Mouse (Mus musculus): ENCODE measurements around the gene Rassf3.

Gene Rassf3

DNA sequence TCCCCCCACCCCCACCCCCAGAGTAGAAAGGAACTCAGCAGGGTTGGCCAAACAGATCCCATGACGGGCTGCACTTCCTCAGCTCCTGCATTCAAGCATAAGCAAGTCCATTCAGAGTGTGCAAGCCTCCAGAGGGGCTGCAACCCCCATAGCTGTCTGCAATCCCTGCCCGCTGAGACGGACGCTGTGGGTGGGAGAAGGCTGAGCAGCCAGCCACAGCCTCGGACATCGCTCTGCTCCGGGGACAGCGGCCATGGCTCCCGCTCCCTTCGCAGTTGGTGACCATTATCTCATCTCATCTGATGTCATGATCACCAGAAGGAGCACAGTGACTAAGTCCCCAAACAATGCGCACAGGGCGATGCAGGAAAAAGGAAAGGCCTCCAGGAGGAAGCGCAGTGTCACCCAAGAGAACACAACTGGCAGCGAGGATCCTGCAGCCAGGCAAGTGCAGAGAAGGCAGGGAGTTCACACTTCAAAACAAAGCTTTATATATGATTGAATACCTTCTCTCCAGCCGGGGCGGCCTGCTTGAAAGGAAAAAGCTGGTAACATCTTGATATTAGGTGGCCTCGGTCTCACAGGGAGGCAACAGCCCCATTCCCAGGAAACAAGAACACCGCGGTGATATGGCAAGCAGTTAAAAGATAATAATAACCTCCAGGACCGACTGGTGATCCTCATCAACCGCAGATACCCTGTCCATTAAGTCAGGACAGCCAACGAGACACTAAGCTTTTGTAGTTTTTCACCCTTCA lies 14.6 kb downstream of the Rassf3 start:
- no peak for DNase-seq (ENCODE audit: low spot score)

DNA sequence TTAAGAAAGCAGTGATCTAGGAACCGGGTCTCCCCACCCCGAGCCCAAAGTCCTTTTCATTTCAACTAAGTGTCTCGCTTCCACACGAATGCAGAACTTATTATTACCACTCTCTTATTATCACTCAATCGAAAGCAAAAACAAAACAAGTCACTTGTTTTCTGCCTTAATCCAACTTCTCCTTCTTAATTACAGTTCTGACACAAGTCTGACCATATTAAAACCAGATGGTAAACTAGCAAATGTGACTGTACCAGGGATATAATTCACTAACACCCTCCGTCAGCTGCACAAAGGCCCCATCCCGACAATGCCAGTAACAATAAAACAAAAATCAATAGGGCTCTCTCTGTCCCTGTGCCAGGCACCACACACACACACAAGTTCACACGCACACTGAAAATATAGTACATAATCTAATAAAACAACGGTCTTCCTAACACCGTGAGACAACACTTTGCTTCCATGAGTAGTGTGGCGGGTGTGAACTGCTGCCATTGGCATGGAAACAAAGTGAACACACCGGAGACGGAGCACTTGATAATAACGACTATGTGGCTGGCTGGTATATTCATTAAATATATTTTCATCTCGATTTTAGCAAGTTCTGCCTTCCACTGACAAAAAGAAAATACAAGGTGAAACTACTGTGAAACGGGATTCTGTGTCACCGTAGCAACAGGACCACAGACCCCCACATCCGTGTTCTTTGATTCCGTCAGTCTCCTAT lies 16.9 kb downstream of the Rassf3 start:
- no peak for DNase-seq (ENCODE audit: low spot score)

DNA sequence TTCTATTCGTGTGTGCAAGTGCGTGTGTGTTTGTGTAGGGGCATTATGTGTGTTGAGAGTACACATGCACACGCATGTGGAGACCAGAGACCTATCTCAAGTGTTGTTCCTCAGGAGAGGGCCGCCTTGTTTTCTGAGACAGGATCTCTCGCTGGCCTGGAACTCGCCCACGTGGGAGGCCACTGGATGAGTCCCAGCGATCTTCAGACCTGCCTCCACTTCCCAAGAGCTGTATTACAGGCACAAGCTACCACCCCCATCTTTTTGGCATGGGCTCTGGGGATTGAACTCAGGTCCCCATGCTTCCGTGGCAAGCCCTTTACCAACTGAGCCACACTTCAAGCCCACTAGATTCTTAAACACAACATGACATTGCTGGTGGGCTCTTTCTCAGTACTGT lies 17.7 kb downstream of the Rassf3 start:
- DNase-seq (ENCODE audit: low spot score), result no peak

DNA sequence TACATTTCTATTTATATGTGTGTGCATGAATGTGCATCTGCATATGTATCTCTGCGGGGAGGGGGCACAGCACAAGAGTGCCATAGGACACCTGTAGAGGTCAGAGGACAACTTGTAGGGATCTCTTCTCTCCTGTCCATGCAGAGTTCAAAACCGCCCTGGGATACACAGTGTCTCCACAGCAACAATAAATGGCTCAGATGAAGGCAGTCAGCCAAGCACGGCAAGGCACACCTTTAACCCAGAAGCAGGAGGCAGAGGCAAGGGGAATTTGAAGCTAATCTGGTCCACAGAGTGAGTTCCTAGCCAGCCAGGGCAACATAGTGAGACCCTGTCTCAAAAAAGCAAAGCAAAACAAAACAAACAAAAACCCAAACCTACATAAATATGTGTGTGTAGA lies 18.8 kb downstream of the Rassf3 start:
- DNase-seq (ENCODE audit: low spot score), result no peak

DNA sequence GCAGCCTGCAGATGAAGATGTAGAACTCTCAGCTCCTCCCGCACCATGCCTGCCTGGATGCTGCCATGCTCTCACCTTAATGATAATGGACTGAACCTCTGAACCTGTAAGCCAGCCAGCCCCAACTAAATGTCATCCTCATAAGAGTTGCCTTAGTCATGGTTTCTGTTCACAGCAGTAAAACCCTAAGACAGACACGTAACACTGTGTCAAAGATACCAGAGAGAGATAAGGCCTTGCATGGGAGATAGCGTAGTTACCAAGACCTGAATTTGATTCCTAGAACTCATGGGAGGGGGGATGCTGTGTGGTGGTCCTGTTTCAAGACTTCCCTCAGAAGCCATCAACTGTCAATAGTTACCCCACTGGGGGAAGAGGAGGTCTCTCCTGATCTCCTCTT lies 20.6 kb downstream of the Rassf3 start:
- no peak for DNase-seq (ENCODE audit: low spot score)

DNA sequence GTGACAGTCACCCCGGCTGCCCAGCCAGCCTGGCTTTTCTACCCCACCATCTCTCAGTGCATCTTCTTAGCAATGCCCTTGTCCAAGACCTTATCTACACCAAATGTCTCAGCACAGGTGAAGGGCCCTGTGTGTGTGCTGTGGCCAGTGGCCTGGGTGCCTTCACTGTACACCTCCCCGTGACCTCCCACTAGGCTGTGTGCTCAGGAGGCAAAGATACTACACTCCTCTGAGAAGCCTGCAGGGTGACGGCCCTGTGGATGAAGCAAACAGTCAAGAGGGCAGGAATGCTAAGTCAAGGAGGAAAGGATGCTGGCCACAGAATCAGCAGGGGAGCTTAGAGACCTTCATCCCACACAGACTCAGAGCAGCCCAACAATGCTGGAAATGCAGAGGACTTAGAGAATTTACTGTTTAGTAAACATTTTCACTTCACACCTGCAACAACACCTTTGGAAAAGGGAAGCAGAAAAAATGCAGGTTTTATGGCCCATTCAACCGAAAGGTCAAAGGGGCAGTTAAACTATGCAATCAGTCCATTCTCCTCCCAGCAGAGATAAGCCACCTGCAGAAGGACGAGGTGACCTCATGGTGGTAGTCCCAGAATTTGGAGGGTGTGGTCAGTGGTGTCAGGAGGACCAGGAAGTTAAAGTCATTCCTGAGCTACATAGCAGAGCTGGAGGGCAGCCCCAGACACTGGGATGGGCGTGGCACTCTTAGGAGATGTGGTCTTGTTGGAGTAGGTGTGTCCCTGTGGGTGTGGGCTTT lies 21.3 kb downstream of the Rassf3 start:
- DNase-seq (ENCODE audit: low spot score), result no peak

DNA sequence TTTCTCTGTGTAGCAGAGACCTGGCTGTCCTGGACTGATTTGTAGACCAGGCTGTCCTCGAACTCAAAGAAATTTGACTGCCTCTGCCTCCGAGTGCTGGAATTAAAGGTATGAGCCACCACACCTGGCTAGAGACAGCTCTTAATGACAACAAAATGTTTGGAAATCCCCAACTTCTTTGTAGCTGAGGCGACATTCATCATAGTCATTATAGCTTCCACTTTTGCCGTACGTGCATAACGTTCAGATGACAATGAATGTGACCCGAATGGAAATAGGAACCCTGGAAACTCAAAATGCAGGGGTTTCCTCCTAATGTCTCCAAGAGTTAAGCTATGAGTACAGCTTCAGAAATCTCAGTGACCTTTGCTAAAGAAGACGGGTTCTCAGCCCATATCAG lies 22.1 kb downstream of the Rassf3 start:
- no peak for DNase-seq (ENCODE audit: low spot score)

DNA sequence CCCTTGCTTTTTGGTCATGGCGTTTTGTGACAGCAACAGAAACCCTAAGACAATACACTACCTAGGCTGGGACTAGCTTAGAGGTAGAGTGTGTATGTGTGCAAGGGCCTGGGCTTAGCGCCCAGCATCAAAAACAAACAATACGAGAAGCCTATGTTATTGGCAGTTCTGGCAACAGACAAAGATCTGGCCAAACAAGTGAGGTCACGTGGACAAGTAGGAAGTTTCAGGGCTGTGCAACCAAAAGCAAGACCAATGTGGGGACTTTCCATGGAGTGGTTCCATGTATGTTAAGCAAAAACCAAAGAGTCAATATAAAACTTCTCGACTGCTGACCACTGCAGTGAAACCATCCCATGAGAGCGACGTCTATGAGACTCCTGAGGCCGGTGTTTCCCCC lies 30.3 kb downstream of the Rassf3 start:
- DNase-seq (ENCODE audit: low spot score), result no peak

DNA sequence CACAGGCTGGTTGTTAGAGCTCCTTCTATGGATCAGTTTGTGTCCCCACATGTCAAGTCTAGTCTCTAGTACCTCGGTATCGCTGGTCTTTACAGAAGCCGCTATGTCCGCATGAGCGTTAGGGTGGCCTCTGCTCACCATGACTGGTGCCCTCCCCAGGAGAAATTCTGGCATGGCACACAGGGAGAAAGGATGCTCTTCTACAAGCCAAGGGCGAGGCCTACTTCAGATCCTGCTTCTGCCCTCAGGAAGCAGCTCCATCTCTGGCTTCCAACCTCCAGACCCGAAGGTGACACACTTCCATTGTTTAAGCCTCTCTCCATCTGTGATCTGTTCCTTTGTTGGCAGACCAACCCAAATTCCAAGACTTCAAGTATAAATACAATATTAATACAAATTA lies 31.9 kb downstream of the Rassf3 start:
- no peak for DNase-seq (ENCODE audit: low spot score)

DNA sequence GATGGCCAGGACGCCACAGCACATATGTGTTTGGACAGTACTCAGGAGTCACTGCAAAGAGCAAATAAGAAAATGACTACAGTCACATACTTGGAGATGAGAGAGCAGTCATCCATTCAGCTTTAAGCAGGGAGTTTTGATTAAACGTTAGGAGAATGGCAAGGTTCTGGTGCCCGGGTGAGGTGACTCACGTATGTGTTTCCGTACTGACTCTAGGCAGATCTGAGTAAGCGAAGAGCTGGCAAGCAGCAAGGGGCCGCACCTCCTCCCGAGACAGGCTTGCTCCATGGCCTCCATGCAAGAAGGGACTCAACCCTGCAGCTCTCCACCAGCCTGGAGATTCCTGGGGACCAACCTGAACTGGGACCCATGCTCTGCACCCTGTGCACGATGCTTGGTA lies 32.4 kb downstream of the Rassf3 start:
- DNase-seq (ENCODE audit: low spot score), result no peak

DNA sequence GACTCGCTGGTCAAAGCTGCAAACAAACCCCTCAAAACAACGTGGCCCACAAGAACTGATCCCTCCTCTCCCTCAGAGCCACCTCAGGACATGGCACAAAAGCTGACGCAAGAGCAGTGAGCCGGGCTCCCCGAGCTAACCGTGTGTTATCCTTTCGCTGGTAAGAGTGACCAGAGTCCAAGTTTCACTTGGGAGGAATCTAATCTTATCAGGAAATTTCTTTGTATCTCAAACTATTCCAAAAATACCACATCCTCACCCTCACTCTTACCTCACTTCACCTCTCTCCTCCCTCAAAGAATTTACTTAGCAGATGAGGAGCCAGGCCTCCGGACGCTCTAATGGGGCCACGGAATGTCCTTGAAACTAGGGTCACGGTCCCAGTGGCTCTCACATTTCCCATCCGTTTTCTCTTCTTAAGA lies 36.8 kb downstream of the Rassf3 start:
- no peak for DNase-seq (ENCODE audit: low spot score)

DNA sequence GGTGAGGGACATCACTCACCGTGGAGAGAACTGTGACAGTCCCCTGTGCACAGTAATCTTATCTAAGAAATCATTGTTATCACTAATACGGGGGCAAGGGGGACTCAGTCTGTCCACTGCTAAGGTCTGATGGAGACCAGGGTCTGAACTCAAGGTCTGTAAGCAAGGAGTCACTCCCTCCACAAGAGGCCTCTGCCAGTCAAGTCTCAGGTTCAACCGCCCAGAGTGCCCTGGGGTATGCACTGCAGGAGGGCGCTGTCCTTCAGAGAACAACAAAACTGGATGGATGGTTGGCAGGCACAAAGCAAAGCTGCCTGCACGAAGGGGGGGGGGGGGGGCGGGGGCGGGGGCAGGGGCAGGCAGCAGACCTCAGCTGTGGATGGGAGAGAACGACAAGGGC lies 38.0 kb downstream of the Rassf3 start:
- DNase-seq (ENCODE audit: low spot score), result no peak

DNA sequence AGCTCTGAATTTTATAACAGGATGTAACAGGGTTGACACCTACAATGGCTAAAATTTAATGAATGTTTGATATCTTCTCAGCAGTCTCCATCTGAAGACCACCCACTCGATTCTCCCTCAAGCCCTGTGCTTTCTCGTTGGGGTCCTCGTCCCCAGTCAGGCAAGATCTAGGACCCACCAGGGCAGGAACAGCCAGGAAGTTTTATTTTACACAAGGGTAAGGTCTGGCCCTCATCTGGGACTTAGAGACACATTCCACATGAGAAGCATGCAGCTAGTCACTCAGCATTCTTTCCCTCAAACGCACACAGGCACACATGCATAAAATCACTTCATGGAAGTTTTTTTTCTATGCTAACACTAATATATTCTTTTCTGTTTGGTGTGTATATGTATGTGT lies 39.5 kb downstream of the Rassf3 start:
- no peak for DNase-seq (ENCODE audit: low spot score)

DNA sequence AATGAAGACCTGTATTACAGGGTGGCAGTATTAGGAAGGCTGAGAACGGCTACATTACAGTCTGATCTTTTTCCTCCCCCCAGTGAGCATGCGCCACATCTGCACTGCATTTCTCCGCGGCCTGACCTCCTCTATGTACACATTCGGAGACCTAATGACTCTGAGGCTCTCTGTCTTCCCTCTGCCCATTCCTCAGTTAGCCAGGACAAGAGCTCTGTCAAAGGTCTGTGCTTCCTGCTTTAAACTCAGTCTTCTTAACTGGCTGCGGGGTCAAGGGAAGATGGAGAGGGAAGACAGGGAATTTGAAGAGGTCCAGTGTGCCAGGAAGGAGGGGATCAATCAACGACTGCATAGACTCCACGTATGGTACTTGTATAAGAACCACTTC lies 39.9 kb downstream of the Rassf3 start:
- no peak for DNase-seq (ENCODE audit: low spot score)

DNA sequence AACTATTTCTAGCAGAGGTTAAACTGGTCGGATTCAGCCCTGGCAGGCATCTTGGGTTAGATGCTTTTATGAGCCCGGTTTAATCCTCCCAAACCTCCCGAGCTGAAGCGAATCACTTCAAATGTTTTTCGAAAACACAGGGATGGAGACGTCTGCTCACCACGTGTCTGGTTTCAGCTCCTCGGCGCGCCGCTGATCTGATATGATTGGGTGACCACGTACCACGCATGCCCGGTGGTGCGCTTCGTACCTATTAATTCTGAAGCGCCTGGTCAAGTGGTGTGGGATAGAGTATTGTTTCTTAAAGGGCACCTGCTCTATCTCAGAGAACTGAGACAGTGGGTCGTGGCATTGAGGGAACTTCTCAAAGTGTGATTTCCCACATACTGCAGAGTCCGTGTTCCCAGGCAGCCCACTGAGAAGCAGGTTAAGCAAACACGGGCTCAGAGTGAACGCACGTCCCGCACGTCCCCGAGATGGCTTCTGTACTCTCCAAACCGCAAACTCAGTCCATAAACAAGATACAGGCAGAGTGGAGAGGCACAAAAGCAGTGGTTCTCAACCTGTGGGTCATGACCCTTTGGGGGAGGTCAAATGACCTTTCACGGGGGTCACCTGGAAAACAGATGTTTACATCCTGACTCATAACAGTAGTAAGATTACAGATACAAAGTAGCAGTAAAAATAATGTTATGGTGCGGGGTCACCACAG lies 40.4 kb downstream of the Rassf3 start:
- no peak for DNase-seq (ENCODE audit: low spot score)

DNA sequence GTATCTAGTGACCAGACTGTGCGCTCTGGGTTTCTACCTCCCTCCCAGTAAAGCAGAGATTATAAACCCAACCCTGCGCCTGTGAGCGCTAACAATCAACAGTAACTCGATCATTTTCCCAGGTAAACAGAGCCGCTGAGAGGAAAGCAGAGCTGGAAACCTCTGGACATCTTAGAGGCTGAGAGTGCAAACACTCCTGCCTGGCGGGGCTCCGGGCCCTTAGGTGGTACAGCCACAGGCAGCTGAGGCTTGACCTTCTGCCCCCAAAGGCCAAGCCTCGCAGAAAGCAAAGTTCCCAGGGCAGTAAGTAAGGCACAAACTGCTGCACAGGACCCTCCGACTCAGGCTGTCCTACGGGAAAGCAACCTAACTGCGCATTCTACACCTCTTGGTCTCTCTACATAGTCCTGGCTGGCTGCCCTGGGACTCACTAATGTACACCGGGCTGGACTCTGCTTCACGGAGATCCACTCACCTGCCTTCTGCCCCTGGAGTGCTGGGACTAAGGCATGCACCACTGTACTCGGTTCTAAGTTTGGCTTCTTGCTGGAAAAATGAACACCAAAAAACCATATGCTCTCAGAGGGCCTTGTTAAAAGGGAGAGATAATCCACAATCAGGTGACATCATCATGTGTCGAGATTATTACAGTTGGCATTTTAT lies 41.6 kb downstream of the Rassf3 start:
- no peak for DNase-seq (ENCODE audit: low spot score)

DNA sequence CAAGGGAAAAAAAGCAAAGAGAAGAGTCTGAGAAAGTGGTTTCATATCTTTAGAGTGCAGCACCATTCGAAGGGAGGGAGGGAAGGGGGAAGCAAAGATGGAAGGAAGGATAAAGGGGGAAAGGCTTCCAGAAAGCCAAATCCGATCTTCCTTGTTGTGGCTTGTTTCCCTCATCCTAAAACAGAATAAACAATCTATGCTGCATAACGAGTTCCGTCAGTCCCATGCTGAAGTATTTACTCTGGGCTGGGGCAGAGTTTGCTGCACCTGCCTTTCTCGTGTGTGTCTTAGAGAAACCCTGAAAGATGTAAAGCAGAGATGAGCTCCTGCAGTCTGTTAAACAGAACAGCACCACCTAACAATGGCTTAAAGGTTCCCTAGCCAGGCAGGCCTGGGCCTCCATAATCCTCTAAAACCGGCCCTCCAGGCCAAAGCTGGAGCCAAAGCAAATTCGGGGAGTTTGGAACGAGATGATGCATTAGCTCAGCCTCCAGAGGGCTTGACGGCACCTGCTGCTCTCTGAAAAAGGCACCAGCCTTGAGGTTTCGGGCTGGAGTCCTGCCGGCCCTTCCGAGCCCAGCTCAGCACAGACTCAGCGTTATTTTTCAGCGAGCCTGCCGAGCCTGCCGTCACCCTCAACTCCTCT lies 43.4 kb downstream of the Rassf3 start:
- DNase-seq (ENCODE audit: low spot score), result no peak

DNA sequence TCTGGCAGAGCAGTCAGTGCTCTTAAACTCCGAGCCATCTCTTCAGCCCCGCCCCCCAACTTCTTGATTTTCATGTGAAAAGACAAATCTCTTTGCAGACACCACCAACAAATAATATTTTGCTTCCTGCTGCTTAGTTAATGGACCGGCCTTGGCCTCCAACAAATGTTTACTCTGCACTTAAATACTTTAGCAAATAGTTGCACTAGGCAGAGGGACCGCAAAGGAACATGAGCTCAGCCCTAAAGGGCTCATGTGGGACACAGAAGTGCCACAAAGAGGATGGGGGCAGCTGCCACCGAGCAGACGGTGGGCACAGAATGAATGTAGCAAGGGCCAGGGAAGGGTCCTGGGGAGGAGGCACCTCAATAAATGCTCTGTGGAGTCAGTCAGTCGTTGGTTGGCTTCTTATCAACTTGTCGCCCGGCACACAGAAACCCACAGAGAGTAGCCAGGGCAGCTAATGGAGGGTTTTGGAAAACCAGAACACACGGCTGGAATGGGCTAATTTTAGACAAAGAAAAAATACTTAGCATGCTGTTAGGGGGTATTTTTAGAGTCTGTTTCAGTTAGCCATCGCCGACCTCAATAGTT lies 44.0 kb downstream of the Rassf3 start:
- DNase-seq (ENCODE audit: low spot score), result no peak

DNA sequence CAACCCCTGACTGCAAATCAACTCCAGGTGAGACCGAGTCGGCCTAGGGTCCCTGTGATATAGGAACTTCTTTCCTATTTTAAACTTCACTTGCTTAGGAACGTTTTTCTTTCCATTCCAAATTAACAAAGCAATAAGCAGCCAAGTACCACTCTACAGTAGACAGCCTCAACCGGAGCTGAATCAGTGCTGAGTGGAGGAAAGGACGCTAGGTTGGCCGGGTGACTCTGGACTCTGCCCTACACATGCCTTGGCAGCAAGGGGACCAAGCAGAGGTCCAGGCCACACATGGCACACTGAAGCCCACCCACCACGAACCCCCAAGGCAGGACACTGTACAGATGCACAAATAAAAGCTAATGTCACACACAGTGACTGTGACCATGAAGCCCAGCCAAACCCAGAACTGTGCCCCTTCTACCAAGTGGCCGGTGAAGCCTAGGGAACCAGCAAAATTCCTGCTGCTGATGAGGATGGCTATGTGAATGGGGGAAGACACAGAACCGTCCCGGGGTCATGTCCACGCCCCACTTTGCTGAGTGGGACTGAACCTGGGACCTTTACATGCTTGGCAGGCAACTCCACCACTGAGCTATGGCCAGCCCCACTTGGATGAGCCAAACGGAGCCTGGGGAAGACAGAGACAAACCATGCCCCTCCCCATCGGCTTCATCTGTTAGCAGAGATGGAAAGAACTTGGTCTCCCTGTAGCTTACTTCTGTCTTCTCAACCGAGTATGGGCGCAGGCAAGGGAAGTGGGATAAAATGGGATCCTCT lies 45.2 kb downstream of the Rassf3 start:
- DNase-seq (ENCODE audit: low spot score), result no peak

DNA sequence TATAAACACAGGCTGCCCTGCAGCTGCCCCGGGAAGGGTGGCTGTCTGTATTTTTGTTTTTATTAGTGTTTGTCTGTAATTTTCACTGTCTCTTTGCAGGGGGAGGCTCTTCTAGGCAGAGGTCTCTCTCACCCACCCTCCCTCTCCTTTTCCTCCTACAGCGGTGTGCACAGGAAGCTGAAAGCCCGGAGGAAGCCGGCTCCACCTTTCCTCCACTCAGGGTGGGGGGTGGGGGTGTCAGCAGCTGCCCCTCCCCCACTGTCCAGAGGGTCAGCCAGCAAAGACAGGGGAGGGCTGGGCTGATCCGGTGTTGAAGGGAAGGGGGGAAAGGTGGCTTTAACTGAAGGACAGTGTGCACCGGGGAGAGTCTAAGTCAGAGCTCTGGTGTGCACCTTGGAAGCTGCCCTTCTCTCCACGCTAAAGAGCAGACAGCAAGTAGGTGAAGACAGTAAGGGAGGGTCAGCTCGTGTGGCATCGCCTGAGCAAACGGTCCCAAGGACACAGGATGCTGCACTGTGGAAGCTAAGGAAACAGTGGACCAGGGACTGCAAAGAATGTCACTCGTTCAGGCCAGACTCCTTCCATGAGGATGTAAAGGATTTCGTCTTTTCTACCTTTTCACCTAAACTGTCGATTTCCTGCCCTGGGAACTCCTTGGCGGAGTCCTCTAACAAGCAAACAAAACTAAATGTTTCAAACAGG lies 46.0 kb downstream of the Rassf3 start:
- DNase-seq (ENCODE audit: low spot score), result no peak

Measured in urinary bladder, postnatal 10 days (tissue).